ENCODE assay signal across 10 mouse cellular contexts in the genomic region with DNA sequence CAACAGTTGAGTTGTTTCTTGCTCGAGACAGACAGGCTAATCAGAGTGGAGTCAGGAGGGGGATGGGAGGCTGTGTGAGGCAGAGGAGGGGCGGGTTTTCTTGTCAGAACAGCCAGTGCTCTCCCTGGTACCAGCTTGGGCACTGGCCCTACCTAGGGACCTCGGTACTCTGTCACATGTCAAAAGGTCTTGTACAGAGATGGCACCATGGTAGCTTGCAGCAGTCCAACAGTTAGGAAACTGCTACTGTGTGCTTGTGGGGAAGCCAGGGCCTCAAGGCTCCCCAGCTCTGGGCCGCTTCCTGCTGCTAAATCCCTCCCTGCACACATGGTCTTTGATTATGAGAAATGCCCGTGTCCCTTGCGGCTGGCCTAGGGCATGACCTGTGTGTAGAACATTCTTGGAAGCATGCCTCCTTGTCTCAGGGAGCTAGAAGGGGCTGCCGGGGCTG.
DNase-seq lines count a peak whose midpoint lies in the region; ATAC-seq and TF ChIP-seq lines count a peak whose summit lies in the region.
"Had no signal": no experiment of that assay in that cellular context is flagged by ENCODE, and none has a peak within 500 bp of the region (broad histone marks: within the 10 kb centered on the region; RNA-seq: fewer than 3 reads in every experiment).

No protein-coding gene starts in this region.

- H3K27me3 ChIP-seq in forebrain, embryonic 10.5 days (ENCODE audit: poor library complexity, severe bottlenecking): no peaks in the 10 kb centered on the region
- H3K27me3 ChIP-seq in forebrain, embryonic 11.5 days (ENCODE audit: control insufficient read depth, insufficient read depth, low read length): no peaks in the 10 kb centered on the region
- no peaks in the 10 kb centered on the region for H3K27me3 ChIP-seq in lung, embryonic 14.5 days (ENCODE audit: insufficient read depth, low read length)
- no peaks in the 10 kb centered on the region for H3K27me3 ChIP-seq in kidney, embryonic 14.5 days (ENCODE audit: control insufficient read depth, insufficient read depth, low read length)

- no peak overlapping the region for H3K9ac ChIP-seq in forebrain, embryonic 11.5 days (ENCODE audit: low read length)
- no peak overlapping the region for H3K9ac ChIP-seq in lung, embryonic 14.5 days
- H3K9ac ChIP-seq in kidney, embryonic 14.5 days (ENCODE audit: low read depth, low read length): no peak overlapping the region

- no peak overlapping the region for H3K4me2 ChIP-seq in forebrain, embryonic 11.5 days (ENCODE audit: low read depth, low read length, severe bottlenecking)
- H3K4me2 ChIP-seq in lung, embryonic 14.5 days: no peak overlapping the region
- no peak overlapping the region for H3K4me2 ChIP-seq in kidney, embryonic 14.5 days (replicated peaks; ENCODE audit: low read depth, low read length)

- DNase-seq in forebrain, embryonic 10.5 days (ENCODE audit: extremely low spot score, low spot score): no peak
- no peak for DNase-seq in forebrain, embryonic 11.5 days (ENCODE audit: low spot score)
- peak; percentile 32 for DNase-seq in lung, embryonic 14.5 days
- DNase-seq in lung, postnatal 36 days: no peak
- DNase-seq in retina, embryonic 14.5 days (ENCODE audit: low spot score): peak; percentile 60
- DNase-seq in left cerebral cortex, postnatal 25 days (ENCODE audit: low spot score in 2 of 2): no peak
- DNase-seq: cerebellum, adult 9-11 months had no signal

- intact Hi-C loops in left cerebral cortex, postnatal 25 days (cut with DNase I): no loop called here

- TF ChIP-seq CTCF in lung, embryonic 14.5 days (IDR thresholded peaks at IDR 0.05; ENCODE audit: low read depth): no peak

- peaks cover 20% of the 10 kb centered on the region for H3K4me1 ChIP-seq in forebrain, embryonic 10.5 days
- 0 out of 2 replicates have a peak, but pooled peaks cover 3% of the 10 kb centered on the region for H3K4me1 ChIP-seq in forebrain, embryonic 11.5 days (replicated peaks; ENCODE audit: control insufficient read depth, insufficient read depth, low read length)
- H3K4me1 ChIP-seq in lung, embryonic 14.5 days (ENCODE audit: insufficient read depth): no peaks in the 10 kb centered on the region
- peaks cover 3% of the 10 kb centered on the region; the same call in 1 of the 2 replicates for H3K4me1 ChIP-seq in kidney, embryonic 14.5 days (ENCODE audit: control insufficient read depth, insufficient read depth, low read length)

- no peak overlapping the region for H3K4me3 ChIP-seq in forebrain, embryonic 10.5 days
- H3K4me3 ChIP-seq in forebrain, embryonic 11.5 days (ENCODE audit: low read depth, low read length): no peak overlapping the region
- H3K4me3 ChIP-seq in lung, embryonic 14.5 days (ENCODE audit: low read depth, low read length): no peak overlapping the region
- no peak overlapping the region for H3K4me3 ChIP-seq in kidney, embryonic 14.5 days (ENCODE audit: low read length)

- 45% methylated on average over 7 of the region's 7 CpGs for WGBS in forebrain, embryonic 10.5 days
- WGBS in forebrain, embryonic 11.5 days: 50% methylated on average over 7 of the region's 7 CpGs
- WGBS in lung, embryonic 14.5 days: 44% methylated on average over 7 of the region's 7 CpGs
- 49% methylated on average over 7 of the region's 7 CpGs for WGBS in kidney, embryonic 14.5 days

- no peaks in the 10 kb centered on the region; the same call in 1 of the 2 replicates for H3K9me3 ChIP-seq in forebrain, embryonic 10.5 days
- no peaks in the 10 kb centered on the region for H3K9me3 ChIP-seq in forebrain, embryonic 11.5 days (ENCODE audit: control insufficient read depth, low read length)
- no peaks in the 10 kb centered on the region for H3K9me3 ChIP-seq in lung, embryonic 14.5 days (ENCODE audit: low read depth, low read length)
- no peaks in the 10 kb centered on the region for H3K9me3 ChIP-seq in kidney, embryonic 14.5 days (ENCODE audit: control insufficient read depth, low read length)

- peaks cover 96% of the 10 kb centered on the region for H3K36me3 ChIP-seq in forebrain, embryonic 10.5 days (replicated peaks)
- no peaks in the 10 kb centered on the region; the same call in 1 of the 2 replicates for H3K36me3 ChIP-seq in forebrain, embryonic 11.5 days (ENCODE audit: control insufficient read depth, insufficient read depth, low read length)
- peaks cover 15% of the 10 kb centered on the region; the same call in 1 of the 2 replicates for H3K36me3 ChIP-seq in lung, embryonic 14.5 days (ENCODE audit: insufficient read depth)
- H3K36me3 ChIP-seq in kidney, embryonic 14.5 days (ENCODE audit: control insufficient read depth, insufficient read depth, low read length): peaks cover 41% of the 10 kb centered on the region

- ATAC-seq in forebrain, embryonic 11.5 days (replicated peaks; ENCODE audit: low FRiP score): no peak
- peak; percentile 45 for ATAC-seq in lung, embryonic 14.5 days (ENCODE audit: insufficient read depth)
- no peak for ATAC-seq in kidney, embryonic 14.5 days (ENCODE audit: low FRiP score, low TSS enrichment)
- ATAC-seq in erythroblast, adult 5-6 weeks (replicated peaks; ENCODE audit: low FRiP score, poor library complexity, severe bottlenecking): no peak

- peak overlapping the region; percentile 61 for H3K27ac ChIP-seq in forebrain, embryonic 10.5 days
- H3K27ac ChIP-seq in forebrain, embryonic 11.5 days (ENCODE audit: low read depth, low read length): no peak overlapping the region
- no peak overlapping the region for H3K27ac ChIP-seq in lung, embryonic 14.5 days (ENCODE audit: low read depth)
- H3K27ac ChIP-seq in kidney, embryonic 14.5 days (ENCODE audit: low read depth, low read length): 0 out of 2 replicates have a peak overlapping the region, but pooled peaks have one; percentile 48
- H3K27ac ChIP-seq: macrophage had no signal

Comparison
In these comparisons a context has a peak if more than half of its experiments do, and no peak if none do; other contexts are left out.
1. DNase-seq: peak in lung, embryonic 14.5 days (single experiment) and retina, embryonic 14.5 days (single experiment); none in forebrain, embryonic 10.5 days (single experiment), forebrain, embryonic 11.5 days (single experiment), lung, postnatal 36 days (single experiment) and left cerebral cortex, postnatal 25 days (0 of 2).
2. H3K27ac ChIP-seq: peak in forebrain, embryonic 10.5 days (single experiment) and kidney, embryonic 14.5 days (single experiment); none in forebrain, embryonic 11.5 days (single experiment) and lung, embryonic 14.5 days (single experiment).